Mouse (Mus musculus): ENCODE measurements around the gene Prim2.

Gene Prim2

DNA sequence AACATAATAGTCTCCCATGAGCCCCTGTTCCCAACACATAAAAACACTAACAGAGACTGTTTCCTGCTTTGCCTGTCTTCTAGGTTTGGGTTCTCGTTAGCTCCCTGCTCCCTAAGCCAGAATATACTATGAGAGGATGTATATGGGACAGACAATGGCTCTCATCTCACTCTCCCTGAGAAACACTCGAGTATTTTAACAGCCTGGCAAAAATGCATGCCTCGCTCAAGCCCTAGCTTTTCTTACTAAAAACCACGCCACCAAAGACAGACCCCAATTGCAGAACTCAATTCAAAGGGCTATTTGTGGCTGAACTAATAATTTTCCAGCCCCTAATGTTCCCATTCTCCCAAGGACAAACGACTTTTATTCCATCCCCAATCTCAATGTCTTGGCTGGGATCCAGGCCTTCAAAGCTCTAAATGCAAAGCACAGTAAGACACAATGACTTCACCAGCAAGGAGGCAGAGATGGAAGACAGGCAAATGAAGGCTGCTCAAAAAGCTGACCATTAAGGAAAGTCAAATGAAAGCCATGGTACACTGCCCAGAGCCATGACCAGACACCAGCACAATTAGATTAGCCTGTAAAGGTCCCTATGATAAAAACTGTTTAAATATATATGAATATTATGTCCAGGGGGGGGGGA, 70.5 kb downstream of the Prim2 start:
- DNase-seq: no peak

DNA sequence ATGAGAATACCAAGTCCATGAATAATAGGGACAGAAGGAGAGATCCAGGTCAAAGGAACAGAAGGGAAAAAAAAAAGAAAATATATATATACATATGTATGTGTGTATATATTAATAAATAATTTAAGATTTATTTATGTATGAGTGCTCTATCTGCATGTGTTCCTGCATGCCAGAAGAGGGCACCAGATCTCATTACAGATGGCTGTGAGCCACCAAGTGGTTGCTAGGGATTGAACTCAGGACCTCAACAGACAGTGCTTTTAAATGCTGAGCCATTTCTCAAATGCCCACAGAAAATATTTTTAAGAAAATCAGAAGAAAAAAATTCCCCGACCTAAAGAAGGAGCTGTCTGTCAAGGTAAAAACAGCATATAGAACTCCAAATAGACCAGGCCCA, 72.6 kb downstream of the Prim2 start:
- no peak for DNase-seq

DNA sequence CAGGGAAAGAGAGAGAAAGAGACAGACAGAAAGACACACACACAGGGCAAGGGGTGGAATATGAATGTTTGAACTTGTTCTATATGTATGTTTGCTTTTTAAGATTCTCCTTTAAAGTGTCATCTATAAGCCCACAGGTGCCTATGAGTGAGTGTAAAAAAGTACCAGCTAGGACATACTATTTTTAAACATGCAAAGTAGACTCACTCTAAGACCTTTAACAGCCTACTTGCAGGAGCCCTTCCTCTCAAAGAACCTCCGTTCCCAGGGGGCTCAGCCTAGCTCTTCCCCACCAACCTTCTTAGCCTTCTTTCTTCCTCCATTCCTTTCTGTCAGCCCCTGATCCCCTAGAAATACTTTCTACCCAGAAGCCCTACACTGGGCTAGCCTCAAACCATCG, 73.7 kb downstream of the Prim2 start:
- DNase-seq: no peak

DNA sequence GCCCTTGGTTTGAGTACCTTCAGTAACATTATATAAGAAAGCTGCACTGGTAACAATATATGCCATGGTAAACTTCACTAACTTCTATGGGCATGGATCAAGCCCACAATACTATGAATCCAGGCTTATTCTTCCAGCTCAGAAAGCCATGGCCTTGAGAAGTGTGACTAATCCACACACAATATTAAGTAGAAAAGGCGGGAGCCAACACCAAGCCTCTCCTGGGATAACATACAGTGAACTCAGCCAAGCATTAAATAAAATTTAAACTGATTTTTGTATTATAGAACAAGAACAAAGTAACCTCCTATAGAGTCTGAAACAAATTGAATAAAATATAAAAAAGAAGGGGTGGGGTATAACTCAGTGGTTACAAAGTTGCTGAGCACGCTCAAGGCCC, 74.6 kb downstream of the Prim2 start:
- no peak for DNase-seq

DNA sequence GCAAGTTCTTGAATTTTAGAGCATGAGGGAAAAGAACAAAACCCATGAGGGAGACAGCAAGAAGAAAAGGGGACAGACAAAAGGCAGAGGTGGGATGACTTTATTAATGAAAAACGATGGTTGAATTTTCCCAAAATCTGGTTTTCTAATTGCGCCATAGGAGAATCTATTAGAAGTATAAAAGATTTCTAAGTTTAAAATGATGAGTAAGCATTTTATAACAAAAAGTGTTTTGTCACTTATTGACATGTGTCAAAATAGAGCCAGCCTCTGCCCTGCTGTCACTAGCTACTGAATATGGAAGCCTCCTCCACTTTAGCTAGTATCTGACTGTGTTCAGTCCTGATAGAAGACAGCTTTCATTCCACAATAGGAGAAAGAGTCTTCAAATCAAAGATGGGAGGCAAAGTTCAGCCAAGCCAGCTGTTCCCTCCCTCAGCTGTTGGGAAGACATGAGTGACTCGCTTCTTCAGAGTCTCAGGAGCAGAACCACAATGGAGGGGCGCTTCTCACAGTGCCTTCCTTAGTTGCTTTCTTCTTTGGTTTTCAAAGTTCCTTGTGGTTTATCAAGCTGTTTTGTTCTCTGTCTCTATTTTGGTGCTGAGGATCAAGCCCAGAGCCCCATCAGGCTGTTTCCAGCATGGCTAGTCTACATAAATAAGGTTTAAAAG, 75.7 kb downstream of the Prim2 start:
- DNase-seq: no peak

DNA sequence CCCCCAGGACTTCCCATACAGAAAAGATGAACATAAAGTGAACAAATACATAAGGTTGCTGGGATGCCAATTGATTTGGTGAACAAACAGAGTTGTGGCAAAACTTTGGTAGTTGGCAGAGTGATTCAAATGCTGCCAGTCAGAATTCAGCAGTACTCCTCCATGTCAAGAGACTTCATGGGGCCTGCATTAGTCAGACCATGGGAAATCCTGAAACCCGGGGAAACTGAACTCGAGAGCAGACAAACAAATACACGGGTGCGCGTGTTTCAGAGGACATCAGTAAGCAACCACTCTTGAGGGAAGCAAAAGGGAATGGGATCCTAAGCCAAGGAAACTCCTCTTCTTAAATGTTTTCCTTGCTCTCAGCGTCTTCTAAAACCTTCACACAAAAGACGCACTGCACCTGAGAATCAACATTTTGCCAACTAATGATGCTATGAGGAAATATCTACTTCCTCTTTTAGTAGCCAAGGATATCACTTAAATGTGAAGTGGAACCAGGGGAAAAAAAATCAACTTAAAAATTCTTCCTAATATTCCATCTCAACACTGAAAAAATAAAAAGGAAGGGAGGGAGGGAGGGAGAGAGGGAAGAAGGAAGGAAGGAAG, 77.5 kb downstream of the Prim2 start:
- no peak for DNase-seq

DNA sequence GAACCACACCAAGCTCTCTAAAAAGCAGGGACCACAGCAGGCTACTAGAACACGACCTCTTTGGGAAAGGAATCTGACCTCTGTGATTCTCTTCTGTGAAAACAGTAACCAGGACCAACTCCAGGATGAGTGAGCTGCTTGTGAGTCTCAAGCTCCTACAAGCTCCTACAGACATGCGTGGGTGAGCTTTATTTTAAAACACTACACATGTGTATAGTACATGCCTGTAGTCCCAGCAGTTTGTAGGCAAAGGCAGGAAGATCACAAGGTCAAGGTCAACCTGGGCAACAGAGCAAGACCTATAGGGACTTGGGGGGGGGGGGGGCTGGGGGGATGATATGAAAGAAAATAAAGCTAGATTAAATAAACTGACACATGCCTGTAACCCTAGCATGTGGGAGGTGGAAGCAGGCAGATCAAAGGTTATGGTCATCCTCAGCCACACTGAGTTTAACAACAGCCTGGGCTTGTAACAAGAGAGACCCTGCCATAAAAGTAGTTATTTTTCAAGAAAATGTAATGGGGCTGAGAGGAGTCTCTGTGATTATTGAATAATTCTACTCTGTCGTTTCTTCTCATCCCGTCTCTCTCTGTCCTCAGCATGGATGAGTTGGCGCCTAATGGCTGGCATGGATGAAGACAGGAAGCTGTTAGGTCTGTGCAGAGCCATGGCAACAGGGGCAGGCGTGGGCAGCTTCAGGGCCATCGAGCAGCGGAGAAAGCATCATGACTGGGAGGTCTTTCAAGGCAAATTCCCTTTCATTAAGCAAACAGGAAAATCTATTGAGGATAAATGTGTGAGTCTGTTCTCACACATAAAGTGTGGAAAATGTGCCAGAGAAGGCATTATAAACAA, 78.8 kb downstream of the Prim2 start:
- no peak for DNase-seq

DNA sequence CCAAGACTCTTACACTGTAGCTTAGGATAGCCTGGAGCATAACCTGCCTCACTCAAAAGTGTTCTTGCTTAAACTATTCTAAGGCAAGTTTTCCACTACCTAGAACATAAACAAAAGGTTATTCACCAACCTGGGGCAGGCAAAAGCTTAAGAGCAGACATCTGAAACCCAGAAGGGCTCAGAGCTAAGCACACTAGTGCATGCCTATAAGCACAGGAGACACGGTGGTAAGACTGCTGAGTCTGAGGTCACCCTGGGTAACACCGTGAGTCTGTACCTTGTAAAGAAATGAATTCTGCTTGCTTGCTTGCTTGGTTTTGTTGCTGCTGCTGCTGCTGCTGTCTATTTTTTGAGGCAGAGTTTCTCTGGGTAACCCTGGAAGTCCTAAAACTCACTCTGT, 80.1 kb downstream of the Prim2 start:
- no peak for DNase-seq

DNA sequence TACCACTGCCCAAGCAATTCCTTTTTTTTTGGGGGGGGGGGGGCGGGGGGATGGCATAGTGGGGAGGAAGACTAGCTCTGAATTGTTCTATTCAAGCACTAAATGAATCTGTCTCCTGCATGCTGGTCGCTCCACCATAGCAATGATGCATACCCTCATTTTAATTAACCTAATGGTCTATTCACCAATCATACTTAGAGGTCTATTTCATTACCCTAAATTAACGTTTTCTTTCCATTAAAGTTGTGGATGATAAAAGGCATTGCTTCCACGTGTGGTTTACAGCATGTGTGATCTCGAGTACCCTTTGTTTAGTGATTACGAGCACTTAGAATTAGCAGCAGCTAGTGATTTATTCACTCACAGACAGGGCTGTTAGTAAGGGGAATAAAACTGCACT, 81.0 kb downstream of the Prim2 start:
- no peak for DNase-seq

DNA sequence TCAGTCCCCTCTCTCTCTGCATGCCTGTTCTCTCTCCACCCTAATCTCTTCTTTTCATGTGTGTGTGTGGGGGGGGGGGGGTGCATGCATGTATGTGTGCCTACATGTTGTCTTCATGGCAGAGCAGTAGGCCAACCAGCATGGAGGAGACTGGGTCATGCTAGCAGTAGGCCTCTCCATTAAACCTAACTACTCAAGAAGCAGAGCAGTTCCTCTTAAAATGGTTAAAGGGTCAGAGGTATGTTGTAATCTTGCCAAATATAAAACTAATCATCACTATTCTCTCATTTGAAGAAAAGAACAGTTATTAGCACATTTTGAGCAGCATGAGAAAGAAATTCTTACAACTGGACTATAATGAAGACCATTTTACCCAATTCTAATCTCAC, 85.0 kb downstream of the Prim2 start:
- DNase-seq: no peak

DNA sequence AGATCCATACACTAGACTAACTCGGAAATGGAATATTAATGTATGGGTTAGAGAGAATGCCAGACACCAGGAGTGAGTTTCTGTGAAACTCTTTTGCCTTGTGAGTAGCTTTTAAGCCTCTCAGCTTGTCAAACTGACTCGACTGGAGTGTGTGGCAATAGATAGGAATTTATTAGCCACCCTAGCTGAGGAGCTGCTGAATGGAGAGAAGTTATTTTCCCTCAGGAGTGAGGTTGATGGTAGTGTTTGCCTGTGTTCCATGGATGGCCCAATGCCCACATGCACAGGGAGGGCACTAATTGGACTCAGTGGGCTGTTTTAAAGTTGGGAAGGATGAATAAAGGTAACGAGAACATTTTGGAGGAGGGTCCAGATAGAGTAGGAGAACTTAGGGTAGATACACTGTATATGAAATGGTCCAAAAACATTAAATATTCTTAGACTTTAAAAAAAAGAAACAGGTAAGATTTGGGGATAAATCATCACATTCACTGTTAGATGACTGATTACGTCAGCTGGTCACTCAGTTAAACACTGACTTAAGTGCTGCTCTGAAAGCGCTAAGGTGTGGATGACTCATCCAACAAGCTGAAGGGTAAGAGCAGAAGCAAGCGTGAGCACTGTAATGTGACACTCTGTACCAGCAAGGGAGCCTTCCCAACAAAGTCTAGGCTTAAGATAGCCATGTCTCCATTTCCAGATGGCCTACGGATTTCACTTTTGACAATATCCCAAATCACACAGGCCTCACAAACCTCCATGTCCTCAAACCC, 85.6 kb downstream of the Prim2 start:
- DNase-seq: no peak

DNA sequence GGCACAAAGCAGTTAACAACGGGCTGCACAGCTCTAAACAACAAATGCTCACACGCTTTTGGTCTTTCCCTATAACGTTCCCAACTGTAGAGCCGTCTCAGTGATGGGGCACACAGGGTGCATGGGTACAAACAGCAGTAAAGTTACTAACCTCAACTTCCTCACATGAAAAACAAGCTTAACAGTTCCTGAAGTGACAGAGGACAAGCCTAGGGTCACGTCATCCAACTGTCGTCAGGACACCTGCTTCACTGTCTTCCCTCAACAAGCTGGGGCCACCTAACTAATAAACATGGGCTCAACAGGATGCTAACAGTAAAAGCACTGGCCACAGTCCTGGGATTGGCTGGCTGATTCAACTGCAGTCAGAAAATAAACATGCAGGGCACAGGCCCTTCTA, 91.0 kb downstream of the Prim2 start:
- DNase-seq: no peak

DNA sequence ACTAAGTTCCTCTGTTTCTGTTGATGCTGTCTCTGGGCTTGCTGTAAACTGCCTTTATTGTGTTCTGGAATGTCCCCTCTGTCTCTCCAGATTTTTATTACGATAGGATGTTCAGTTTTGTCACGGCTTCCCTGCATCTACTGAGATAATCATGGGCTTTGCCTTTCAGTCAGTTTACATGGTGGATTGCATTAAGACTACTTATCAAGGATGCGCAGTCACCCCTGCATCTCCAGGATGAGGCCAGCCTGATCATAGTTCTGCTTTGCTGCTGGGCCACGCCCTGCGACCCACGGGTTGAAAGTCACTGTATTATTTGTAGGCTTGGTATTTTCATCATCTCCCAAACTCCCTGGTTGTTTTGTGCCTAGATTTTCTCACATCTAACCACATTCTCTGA, 95.1 kb downstream of the Prim2 start:
- no peak for DNase-seq

DNA sequence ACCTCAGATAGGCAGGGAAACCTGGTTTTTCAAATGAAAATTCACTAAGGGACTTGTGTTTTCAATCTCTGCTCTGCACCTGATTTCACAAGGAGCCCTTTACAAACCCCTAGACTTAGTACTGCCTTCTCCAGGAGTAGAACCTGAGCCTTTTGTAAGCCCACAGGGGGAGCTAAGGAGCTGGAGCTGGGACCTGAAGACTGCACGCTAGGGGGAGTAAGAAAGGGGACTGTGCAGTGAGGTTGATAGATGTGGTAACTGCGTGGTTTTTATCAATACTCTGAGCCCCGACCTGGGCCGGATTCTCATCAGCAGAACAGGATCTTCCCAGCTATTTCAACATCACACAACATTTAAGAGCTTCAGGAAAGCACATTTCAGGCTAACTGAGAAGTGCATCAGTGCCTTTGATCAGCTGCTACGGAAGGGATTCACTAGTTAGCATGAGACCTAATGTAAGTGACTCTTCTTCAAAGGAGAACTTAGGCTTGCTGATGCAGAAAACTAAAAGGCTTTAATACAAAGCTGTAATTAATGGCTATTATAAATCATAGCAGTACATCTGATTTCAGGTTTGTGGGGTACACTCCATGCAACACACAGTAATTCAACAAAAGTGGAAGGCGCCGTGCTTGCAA, 103.7 kb downstream of the Prim2 start:
- DNase-seq: no peak

DNA sequence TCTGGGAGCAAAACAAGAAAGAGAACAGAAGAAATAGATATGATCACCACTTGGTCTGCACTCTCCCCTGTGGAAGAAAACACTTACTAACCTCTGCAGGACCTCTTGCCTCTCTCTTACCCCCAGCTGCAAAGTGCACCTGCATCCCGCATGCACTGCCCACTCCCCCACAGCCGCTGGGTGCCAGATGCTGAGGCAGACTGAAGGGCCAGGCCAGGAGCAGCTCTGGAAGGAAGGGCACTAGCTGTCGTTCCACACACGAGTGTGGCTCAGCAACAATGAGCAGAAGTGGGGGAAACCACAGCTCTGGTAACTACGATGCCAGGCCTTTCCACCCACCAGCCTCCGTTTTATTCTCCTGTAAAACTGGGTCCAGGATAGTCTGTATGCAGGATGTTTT, 105.6 kb downstream of the Prim2 start:
- no peak for DNase-seq

DNA sequence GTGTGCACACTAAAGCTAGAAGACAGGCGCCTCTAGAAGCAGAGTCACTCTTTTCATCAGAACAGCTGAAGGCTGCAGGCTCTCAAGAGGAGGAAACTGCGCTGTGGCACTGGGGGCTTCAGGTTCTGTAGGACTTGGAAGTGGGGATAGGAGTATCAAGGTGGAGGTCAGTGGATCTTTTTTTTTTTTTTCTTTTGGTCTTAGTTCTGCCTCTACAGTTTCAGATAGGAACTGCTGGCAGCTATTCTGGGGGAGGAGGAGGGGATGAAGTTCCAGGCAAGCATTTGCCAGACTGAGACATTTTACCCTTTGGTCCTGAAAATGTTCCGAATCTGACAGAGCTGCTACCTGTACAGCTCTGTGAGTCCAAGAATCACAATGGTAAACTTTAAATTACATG, 106.0 kb downstream of the Prim2 start:
- DNase-seq: no peak

DNA sequence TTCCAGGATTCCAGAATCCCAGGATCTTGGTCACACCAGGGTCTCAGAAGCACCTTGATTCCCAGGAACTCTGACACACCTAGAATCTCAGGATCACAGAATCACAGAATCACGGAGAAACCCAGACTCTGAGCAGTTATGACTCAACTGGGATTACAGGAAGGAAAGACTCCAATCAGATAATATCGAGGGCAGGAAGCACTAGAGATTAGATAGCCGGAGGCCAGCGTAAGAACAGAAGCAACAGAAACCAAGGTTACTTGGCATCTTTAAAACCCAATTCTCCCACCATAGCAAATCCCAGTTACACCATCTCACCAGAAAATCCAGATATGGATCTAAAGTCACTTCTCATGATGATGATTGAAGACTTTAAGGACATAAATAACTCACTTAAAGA, 113.0 kb downstream of the Prim2 start:
- DNase-seq: no peak

DNA sequence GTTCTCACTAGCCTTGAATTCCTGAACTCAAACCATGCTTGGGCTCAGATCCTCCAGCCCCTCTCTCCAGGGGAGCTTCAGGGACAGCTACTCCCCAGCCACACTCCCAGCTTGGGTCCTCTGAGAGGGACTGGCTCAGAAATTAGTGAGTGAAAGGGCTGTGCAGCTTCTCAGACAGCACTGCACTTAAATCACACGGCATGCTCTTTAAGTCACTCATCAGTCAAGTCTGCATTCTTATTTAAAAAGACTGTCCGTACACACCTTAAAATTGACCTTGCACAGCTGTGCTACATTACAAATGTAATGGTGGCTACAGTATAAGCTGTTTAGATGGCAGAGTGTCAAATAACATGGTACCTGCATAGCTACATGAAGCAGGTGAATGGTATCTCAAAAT, 114.0 kb downstream of the Prim2 start:
- no peak for DNase-seq

DNA sequence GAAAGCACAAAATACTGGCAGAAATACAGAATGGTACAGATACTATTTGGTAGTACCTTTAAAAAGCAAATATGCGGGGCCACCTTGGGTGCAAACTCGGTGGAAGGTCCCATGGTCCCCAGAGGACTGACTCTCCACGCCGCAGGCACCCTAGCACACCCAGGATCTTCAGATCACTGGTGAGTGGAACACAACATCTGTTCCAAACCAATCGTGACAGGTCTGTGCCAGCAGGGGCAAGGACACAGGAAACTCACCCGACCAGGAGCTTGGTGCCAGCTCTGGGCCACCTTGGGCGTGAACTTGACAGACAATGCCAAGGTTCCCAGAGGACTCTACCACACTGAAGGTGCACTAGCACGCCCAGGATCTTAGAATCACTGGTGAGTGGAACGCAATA, 118.2 kb downstream of the Prim2 start:
- no peak for DNase-seq

DNA sequence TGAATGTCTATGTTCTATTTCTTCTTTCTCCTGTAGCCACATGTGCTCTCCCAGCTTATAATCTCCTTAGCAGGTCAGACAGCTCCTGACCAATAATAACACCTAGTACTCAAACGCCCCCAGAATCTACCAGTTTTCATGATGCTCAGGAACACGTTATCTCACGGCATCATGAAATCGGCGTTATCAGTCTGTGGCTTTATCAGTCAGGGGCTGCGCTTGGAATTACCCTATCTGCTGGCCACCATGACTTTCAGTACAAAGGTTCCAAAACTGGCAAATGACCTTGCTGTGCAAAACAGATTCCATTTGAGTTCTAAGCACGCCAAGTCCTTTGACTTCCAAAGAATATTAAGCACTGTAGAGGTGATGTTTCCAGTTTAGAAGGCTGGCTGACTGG, 127.9 kb downstream of the Prim2 start:
- no peak for DNase-seq

DNA sequence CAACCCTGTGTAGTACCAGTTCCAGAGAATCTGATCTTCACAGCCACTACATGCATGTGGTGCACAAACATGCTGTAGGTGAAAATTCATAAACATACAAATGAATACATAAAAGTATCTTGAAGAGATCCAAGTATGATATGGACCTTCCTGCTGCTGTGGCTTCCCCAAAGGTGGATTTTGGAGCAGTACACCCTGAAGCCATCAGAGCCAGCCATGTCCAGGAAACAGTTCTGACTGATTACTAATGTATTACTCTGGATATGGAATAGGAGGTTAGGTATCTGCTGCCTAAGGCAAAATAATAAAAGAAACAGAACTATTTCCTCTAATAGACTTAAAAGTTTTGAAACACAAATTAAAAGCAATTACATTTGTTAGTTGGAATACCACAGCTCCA, 131.6 kb downstream of the Prim2 start:
- DNase-seq: no peak

DNA sequence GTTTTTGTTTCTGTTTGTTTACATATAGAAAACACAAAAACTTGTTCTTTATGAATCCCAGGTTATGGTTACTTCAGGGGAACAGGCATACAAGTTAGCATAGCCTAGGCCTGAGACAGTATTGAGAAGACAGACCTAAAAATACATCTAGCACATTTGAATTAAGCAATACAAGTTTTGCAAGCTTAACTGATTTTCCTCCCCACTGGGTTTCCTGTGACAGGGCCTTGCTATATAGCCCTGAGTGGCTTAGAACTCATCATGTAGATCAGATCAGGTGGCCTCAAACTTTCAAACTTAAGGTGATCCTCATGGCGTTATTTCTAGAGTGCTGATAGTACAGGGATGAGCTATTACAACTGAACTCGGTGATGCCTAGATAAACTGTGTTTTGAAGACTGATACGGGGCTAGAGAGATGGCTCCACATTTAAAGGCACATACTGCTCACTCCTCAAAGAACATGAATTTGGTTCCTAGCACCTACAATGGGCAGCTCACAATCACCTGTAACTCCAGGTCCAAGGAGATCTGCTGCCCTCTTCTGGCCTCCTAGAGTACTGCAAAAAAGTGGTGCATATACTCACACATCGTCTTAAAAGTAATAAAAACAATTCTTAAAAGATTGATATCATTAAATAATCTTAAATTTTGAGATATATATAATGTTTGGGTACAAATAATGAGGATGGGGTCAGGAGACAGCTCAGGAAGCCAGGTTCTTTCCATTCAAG, 133.2 kb downstream of the Prim2 start:
- no peak for DNase-seq

Data from right cerebral cortex, adult 18-20 months (tissue).